Mouse (Mus musculus): ENCODE data around the gene Esyt1. TPM values are rescaled to one million over a fixed set of nuclear protein-coding genes. Genes with fewer than 3 reads are reported as not detected.

Gene Esyt1
- polyA plus RNA-seq, 1 experiment: 166 TPM

DNA sequence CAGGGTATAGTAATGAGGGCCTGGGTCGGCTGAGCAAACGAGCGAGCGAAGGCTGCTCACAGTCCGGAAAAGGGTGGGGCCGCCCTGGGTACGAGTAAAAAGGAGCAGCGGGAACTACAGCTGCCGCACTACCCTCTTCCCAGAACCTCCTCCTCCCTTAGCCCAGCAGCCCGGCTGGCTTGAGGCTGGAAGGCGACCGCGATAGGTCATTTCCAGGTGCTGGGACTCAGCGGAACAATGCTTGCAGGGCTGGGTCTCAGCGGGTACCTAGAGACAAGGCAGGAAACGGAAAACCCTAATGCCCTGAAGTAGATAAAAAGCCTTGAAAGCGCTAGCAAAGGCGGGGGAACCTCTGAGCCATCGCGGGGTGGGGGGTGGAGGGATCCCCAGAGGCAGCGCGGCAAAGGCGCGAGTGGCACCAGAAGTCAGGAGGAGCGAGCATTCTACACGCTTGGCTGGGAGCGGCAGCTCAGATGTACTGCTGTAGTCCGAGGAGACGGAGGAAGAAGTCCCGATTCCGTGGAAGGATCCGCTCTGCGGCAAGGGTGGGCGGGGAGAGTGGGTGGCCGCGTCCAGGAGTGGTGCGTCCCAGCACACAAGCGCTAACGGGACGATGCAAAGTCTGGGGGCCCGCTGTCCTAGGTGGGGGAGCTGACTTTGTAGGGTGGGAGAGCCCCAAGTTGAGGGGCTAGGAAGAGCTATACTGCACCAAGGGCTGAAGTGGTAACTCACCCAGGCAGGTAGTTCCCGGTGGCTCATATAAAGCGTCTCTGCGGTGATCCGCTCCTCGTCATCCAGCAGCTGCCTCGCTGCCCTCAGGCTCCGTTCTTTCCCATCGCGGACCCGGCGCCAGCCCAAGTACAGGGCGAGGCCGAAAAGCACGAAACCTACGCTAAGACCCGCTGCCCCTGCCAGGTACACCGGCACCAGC lies 674 bp downstream of the Esyt1 start:
- H3K4me2 ChIP-seq (ENCODE audit: low read depth): peak overlapping the region; percentile 95
- no peaks in the 10 kb centered on the region for H3K27me3 ChIP-seq (ENCODE audit: control insufficient read depth, insufficient read depth, insufficient read length)
- TF ChIP-seq CEBPB (IDR thresholded peaks at IDR 0.05; ENCODE audit: insufficient read depth, poor library complexity, severe bottlenecking) (no peak), TCF12 (IDR thresholded peaks at IDR 0.05; ENCODE audit: insufficient read depth, poor library complexity, severe bottlenecking) (no peak), MYOD1 (IDR thresholded peaks at IDR 0.05; ENCODE audit: control insufficient read depth in 1 of 3, insufficient read length in 2 of 3, low read depth in 2 of 3) (peak in 1 of 3 experiments; percentile 61), TCF3 (IDR thresholded peaks at IDR 0.05; ENCODE audit: insufficient read length, low read depth) (no peak), E2F4 (IDR thresholded peaks at IDR 0.05; ENCODE audit: insufficient read depth) (no peak), REST (IDR thresholded peaks at IDR 0.05; ENCODE audit: insufficient read depth, insufficient read length) (no peak), USF1 (IDR thresholded peaks at IDR 0.05; ENCODE audit: low read depth) (no peak), SRF (IDR thresholded peaks at IDR 0.05; ENCODE audit: control insufficient read depth, insufficient read length, low read depth) (no peak), MYOG (IDR thresholded peaks at IDR 0.05; ENCODE audit: control insufficient read depth in 1 of 3, insufficient read depth in 1 of 3, insufficient read length in 2 of 3, low read depth in 2 of 3) (peak in 2 of 3 experiments; percentile 0 to 38), MAX (IDR thresholded peaks at IDR 0.05; ENCODE audit: low read depth) (no peak), POLR2AphosphoS2 (IDR thresholded peaks at IDR 0.05; ENCODE audit: insufficient read length, low read depth) (peak; percentile 27), POLR2A (IDR thresholded peaks at IDR 0.05; ENCODE audit: insufficient read length, low read depth) (peak; percentile 8)
- peak overlapping the region; percentile 99 for H3K4me3 ChIP-seq
- H3ac ChIP-seq (ENCODE audit: control insufficient read depth, insufficient read length): peak overlapping the region; percentile 47
- peaks cover 25% of the 10 kb centered on the region for H3K79me2 ChIP-seq (ENCODE audit: control insufficient read depth, insufficient read depth)
- H3K36me3 ChIP-seq (ENCODE audit: control insufficient read depth, insufficient read depth): peaks cover 28% of the 10 kb centered on the region

DNA sequence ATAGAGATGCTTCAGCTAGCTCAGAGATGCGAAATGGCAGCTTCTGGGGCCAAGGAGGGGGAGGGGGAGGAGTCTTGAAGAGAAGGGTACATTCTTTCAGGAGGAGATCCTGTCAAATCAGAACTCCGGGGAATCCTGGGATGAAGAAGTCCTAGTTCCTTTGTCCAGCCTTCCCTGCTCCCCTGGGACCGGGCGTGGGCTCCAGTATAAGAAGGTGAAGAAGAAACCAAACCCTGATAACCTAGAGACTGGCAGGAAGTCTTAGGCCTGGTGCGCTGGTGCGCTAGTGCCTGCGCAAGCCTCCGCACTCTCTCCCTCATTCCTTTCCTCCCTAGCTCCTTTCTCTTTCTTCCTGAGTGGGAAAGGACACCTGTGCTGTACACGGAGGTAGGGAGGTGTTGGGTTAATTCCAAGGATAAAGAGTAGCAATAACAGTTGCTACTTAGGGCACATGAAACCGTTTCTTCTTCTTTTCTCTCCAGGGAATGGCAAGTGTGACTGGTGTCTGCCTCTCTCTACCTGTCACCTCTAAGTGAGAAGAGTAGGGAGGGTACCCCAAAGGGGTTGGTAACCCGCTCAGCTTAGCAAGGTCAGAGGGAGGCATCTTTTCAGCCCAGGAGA lies 1.4 kb downstream of the Esyt1 start:
- peak overlapping the region; percentile 99 for H3K4me3 ChIP-seq
- H3K36me3 ChIP-seq (ENCODE audit: control insufficient read depth, insufficient read depth): peaks cover 35% of the 10 kb centered on the region
- peak overlapping the region; percentile 47 for H3ac ChIP-seq (ENCODE audit: control insufficient read depth, insufficient read length)
- TF ChIP-seq REST (IDR thresholded peaks at IDR 0.05; ENCODE audit: insufficient read depth, insufficient read length): no peak
- no peak for TF ChIP-seq E2F4 (IDR thresholded peaks at IDR 0.05; ENCODE audit: insufficient read depth)
- no peak for TF ChIP-seq CEBPB (IDR thresholded peaks at IDR 0.05; ENCODE audit: insufficient read depth, poor library complexity, severe bottlenecking)
- no peak for TF ChIP-seq USF1 (IDR thresholded peaks at IDR 0.05; ENCODE audit: low read depth)
- no peak for TF ChIP-seq MAX (IDR thresholded peaks at IDR 0.05; ENCODE audit: low read depth)
- no peak for TF ChIP-seq MYOD1 (IDR thresholded peaks at IDR 0.05; ENCODE audit: control insufficient read depth in 1 of 3, insufficient read length in 2 of 3, low read depth in 2 of 3)
- no peak for TF ChIP-seq SRF (IDR thresholded peaks at IDR 0.05; ENCODE audit: control insufficient read depth, insufficient read length, low read depth)
- TF ChIP-seq POLR2AphosphoS2 (IDR thresholded peaks at IDR 0.05; ENCODE audit: insufficient read length, low read depth): no peak
- TF ChIP-seq MYOG (IDR thresholded peaks at IDR 0.05; ENCODE audit: control insufficient read depth in 1 of 3, insufficient read depth in 1 of 3, insufficient read length in 2 of 3, low read depth in 2 of 3): no peak
- no peak for TF ChIP-seq TCF12 (IDR thresholded peaks at IDR 0.05; ENCODE audit: insufficient read depth, poor library complexity, severe bottlenecking)
- no peak for TF ChIP-seq POLR2A (IDR thresholded peaks at IDR 0.05; ENCODE audit: insufficient read length, low read depth)
- no peak for TF ChIP-seq TCF3 (IDR thresholded peaks at IDR 0.05; ENCODE audit: insufficient read length, low read depth)
- H3K4me2 ChIP-seq (ENCODE audit: low read depth): peak overlapping the region; percentile 95
- no peaks in the 10 kb centered on the region for H3K27me3 ChIP-seq (ENCODE audit: control insufficient read depth, insufficient read depth, insufficient read length)
- peaks cover 25% of the 10 kb centered on the region for H3K79me2 ChIP-seq (ENCODE audit: control insufficient read depth, insufficient read depth)

DNA sequence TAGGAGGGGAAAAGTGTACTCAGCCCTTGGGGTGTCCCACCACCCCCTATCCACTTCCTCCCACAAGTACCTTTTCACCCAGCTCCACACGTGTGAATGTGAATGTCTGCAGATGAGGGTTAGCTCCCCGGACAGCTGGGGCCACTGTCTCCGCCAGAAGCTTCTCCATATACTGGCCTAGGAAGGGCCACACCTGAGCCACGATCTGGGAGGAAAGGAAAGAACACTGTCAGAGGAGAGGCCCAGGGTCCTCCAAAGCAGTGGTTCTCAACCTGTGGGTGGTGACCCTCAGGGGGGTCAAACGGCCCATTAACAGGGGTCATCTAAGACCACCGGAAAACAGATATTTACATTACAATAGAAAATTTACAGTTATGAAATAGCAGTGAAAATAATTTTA lies 3.3 kb downstream of the Esyt1 start:
- H3K4me2 ChIP-seq (ENCODE audit: low read depth): no peak overlapping the region
- peaks cover 25% of the 10 kb centered on the region for H3K79me2 ChIP-seq (ENCODE audit: control insufficient read depth, insufficient read depth)
- no peaks in the 10 kb centered on the region for H3K27me3 ChIP-seq (ENCODE audit: control insufficient read depth, insufficient read depth, insufficient read length)
- H3K36me3 ChIP-seq (ENCODE audit: control insufficient read depth, insufficient read depth): peaks cover 53% of the 10 kb centered on the region
- TF ChIP-seq TCF3 (IDR thresholded peaks at IDR 0.05; ENCODE audit: insufficient read length, low read depth): no peak
- no peak for TF ChIP-seq TCF12 (IDR thresholded peaks at IDR 0.05; ENCODE audit: insufficient read depth, poor library complexity, severe bottlenecking)
- TF ChIP-seq MYOG (IDR thresholded peaks at IDR 0.05; ENCODE audit: control insufficient read depth in 1 of 3, insufficient read depth in 1 of 3, insufficient read length in 2 of 3, low read depth in 2 of 3): no peak
- TF ChIP-seq POLR2A (IDR thresholded peaks at IDR 0.05; ENCODE audit: insufficient read length, low read depth): no peak
- no peak for TF ChIP-seq E2F4 (IDR thresholded peaks at IDR 0.05; ENCODE audit: insufficient read depth)
- TF ChIP-seq USF1 (IDR thresholded peaks at IDR 0.05; ENCODE audit: low read depth): no peak
- TF ChIP-seq POLR2AphosphoS2 (IDR thresholded peaks at IDR 0.05; ENCODE audit: insufficient read length, low read depth): no peak
- no peak for TF ChIP-seq CEBPB (IDR thresholded peaks at IDR 0.05; ENCODE audit: insufficient read depth, poor library complexity, severe bottlenecking)
- TF ChIP-seq REST (IDR thresholded peaks at IDR 0.05; ENCODE audit: insufficient read depth, insufficient read length): no peak
- TF ChIP-seq SRF (IDR thresholded peaks at IDR 0.05; ENCODE audit: control insufficient read depth, insufficient read length, low read depth): no peak
- TF ChIP-seq MYOD1 (IDR thresholded peaks at IDR 0.05; ENCODE audit: control insufficient read depth in 1 of 3, insufficient read length in 2 of 3, low read depth in 2 of 3): no peak
- no peak for TF ChIP-seq MAX (IDR thresholded peaks at IDR 0.05; ENCODE audit: low read depth)
- H3K4me3 ChIP-seq: no peak overlapping the region
- H3ac ChIP-seq (ENCODE audit: control insufficient read depth, insufficient read length): no peak overlapping the region

DNA sequence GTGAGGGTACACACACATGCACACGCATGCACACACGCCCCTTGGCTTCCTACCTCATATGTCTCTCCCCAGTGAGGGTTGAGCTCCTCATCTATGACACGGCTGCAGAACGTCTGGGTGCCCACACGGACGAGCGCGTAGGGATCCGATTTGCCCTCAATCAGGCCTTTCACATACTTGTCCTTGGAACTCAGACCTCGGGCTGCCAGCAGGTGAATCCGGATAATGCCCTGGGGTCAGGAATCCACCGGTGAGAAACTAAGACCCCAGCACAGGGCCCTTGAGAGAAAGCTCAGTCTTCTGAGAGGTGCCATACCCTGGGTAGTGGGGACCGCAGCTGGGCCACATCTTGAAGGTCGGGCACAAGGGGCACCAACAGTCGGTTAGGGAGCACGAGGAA lies 5.1 kb downstream of the Esyt1 start:
- Histone ChIP-seq H3K27me3 (ENCODE audit: control insufficient read depth, insufficient read depth, insufficient read length) (no peaks in the 10 kb centered on the region), H3K36me3 (ENCODE audit: control insufficient read depth, insufficient read depth) (peaks cover 65% of the 10 kb centered on the region), H3K79me2 (ENCODE audit: control insufficient read depth, insufficient read depth) (peaks cover 25% of the 10 kb centered on the region), H3K4me3 (no peak overlapping the region), H3K4me2 (ENCODE audit: low read depth) (no peak overlapping the region), H3ac (ENCODE audit: control insufficient read depth, insufficient read length) (no peak overlapping the region)
- TF ChIP-seq MYOD1 (IDR thresholded peaks at IDR 0.05; ENCODE audit: control insufficient read depth in 1 of 3, insufficient read length in 2 of 3, low read depth in 2 of 3) (no peak), MAX (IDR thresholded peaks at IDR 0.05; ENCODE audit: low read depth) (no peak), TCF12 (IDR thresholded peaks at IDR 0.05; ENCODE audit: insufficient read depth, poor library complexity, severe bottlenecking) (no peak), POLR2A (IDR thresholded peaks at IDR 0.05; ENCODE audit: insufficient read length, low read depth) (no peak), SRF (IDR thresholded peaks at IDR 0.05; ENCODE audit: control insufficient read depth, insufficient read length, low read depth) (no peak), POLR2AphosphoS2 (IDR thresholded peaks at IDR 0.05; ENCODE audit: insufficient read length, low read depth) (no peak), REST (IDR thresholded peaks at IDR 0.05; ENCODE audit: insufficient read depth, insufficient read length) (no peak), TCF3 (IDR thresholded peaks at IDR 0.05; ENCODE audit: insufficient read length, low read depth) (no peak), CEBPB (IDR thresholded peaks at IDR 0.05; ENCODE audit: insufficient read depth, poor library complexity, severe bottlenecking) (no peak), E2F4 (IDR thresholded peaks at IDR 0.05; ENCODE audit: insufficient read depth) (no peak), USF1 (IDR thresholded peaks at IDR 0.05; ENCODE audit: low read depth) (no peak)
